Mouse (Mus musculus): ENCODE measurements at regions not wholly inside any gene's neighbourhood (a gene's known extent, or its start where the extent isn't known, plus 50 kb on each side); places are given as distances from the start of the nearest gene placed in this dataset.

- no peak for DNase-seq (ENCODE audit: low read depth, low spot score)
- Histone ChIP-seq H3K36me3 (ENCODE audit: control insufficient read depth, insufficient read depth, low read length, poor library complexity, severe bottlenecking) (no peaks in the 10 kb centered on the region), H3K27me3 (ENCODE audit: control insufficient read depth, insufficient read depth, low read length, poor library complexity, severe bottlenecking) (no peaks in the 10 kb centered on the region)
Measured at GRCm38 (mm10) chr13:60536725-60537124, 65.0 kb upstream of the Dapk1 start.

GRCm38 (mm10) chr13:60538110-60538509 lies 63.6 kb upstream of the Dapk1 start:
- DNase-seq (ENCODE audit: low read depth, low spot score): no peak
- Histone ChIP-seq H3K36me3 (ENCODE audit: control insufficient read depth, insufficient read depth, low read length, poor library complexity, severe bottlenecking) (no peaks in the 10 kb centered on the region), H3K27me3 (ENCODE audit: control insufficient read depth, insufficient read depth, low read length, poor library complexity, severe bottlenecking) (no peaks in the 10 kb centered on the region)

- DNase-seq (ENCODE audit: low read depth, low spot score): no peak
- Histone ChIP-seq H3K36me3 (ENCODE audit: control insufficient read depth, insufficient read depth, low read length, poor library complexity, severe bottlenecking) (no peaks in the 10 kb centered on the region), H3K27me3 (ENCODE audit: control insufficient read depth, insufficient read depth, low read length, poor library complexity, severe bottlenecking) (no peaks in the 10 kb centered on the region)
Measured at GRCm38 (mm10) chr13:60541165-60541564, 60.6 kb upstream of the Dapk1 start.

- DNase-seq (ENCODE audit: low read depth, low spot score): no peak
- Histone ChIP-seq H3K36me3 (ENCODE audit: control insufficient read depth, insufficient read depth, low read length, poor library complexity, severe bottlenecking) (no peaks in the 10 kb centered on the region), H3K27me3 (ENCODE audit: control insufficient read depth, insufficient read depth, low read length, poor library complexity, severe bottlenecking) (no peaks in the 10 kb centered on the region)
Measured at GRCm38 (mm10) chr13:60544363-60544762, 57.4 kb upstream of the Dapk1 start.

GRCm38 (mm10) chr13:60545999-60546733 lies 55.6 kb upstream of the Dapk1 start:
- no peaks in the 10 kb centered on the region for H3K36me3 ChIP-seq (ENCODE audit: control insufficient read depth, insufficient read depth, low read length, poor library complexity, severe bottlenecking)
- no peak for DNase-seq (ENCODE audit: low read depth, low spot score)
- no peaks in the 10 kb centered on the region for H3K27me3 ChIP-seq (ENCODE audit: control insufficient read depth, insufficient read depth, low read length, poor library complexity, severe bottlenecking)
